Mouse (Mus musculus) heart, adult 18-20 months (tissue): ENCODE measurements around the gene C5ar2. TPM values are rescaled to one million over a fixed set of nuclear protein-coding genes. Genes with fewer than 3 reads are reported as not detected.

Source experiments
- DNase-seq, 2 experiments: peaks; one replicate each; pipeline ENCODE4 v3.0.0; 2021 to 2022; ENCODE audit warnings: mixed read lengths in 1 of 2
- total RNA-seq, 2 experiments: library from RNA; stranded (reverse); gene quantifications; 2 replicates each; pipeline ENCODE4 v1.2.3; 2021

Gene C5ar2
- total RNA-seq, 2 experiments from 2014 or later: 1.2 to 1.7 TPM

- DNase-seq: no peak
Measured at GRCm38 (mm10) chr7:16198540-16198939, 45.4 kb downstream of the C5ar2 start.

DNA sequence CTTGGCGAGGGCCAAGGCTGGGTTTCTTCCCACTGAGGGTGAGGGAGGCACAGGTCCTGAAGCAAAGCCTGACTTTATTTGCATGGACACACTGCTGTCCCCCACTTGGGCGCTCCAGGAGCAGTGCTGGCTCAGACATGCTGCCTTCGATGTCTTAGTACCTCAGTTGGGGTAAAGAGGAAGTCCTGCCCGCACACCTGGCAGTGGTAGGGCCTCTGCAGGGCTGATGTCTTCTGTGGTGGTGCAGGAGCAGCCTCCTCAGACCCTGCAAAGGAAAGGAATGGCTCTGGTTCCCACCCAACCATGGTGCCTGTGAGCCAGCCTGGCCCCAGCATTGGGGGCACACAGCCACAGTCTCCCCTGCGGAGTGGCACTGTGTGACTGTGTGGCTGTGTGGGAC, 46.8 kb downstream of the C5ar2 start:
- no peak for DNase-seq

GRCm38 (mm10) chr7:16196616-16197015, 47.3 kb downstream of the C5ar2 start:
- DNase-seq: no peak

- DNase-seq: no peak
Measured at GRCm38 (mm10) chr7:16193702-16194101, 50.3 kb downstream of the C5ar2 start.

- peak; percentile 66 to 90 for DNase-seq
Measured at GRCm38 (mm10) chr7:16192315-16192714, 51.6 kb downstream of the C5ar2 start.

GRCm38 (mm10) chr7:16187494-16187893, 56.5 kb downstream of the C5ar2 start:
- DNase-seq: no peak

Other genes with a start within 250 kb of the C5ar2 start
- 1 to 10 TPM; 4.2 to 5.9 TPM for gene Bicra, start 196.2 kb downstream of the C5ar2 start, total RNA-seq
- gene Zfp541, start 182.3 kb downstream of the C5ar2 start, total RNA-seq: not detected
- gene Napa, start 145.7 kb downstream of the C5ar2 start, total RNA-seq: 10 to 100 TPM; 88.7 to 99.1 TPM
- 10 to 100 TPM; 19.0 to 21.0 TPM for gene Kptn, start 124.3 kb downstream of the C5ar2 start, total RNA-seq
- gene Slc8a2, start 114.3 kb downstream of the C5ar2 start, total RNA-seq: under 1 TPM; 0.72 to 0.85 TPM
- gene Meis3, start 69.1 kb downstream of the C5ar2 start, total RNA-seq: 1 to 10 TPM; 4.8 to 6.1 TPM
- 1 to 10 TPM; 8.4 to 8.6 TPM for gene Dhx34, start 22.1 kb downstream of the C5ar2 start, total RNA-seq
- 1 to 10 TPM; 4.4 to 7.5 TPM for gene C5ar1, start 15.4 kb upstream of the C5ar2 start, total RNA-seq
- 10 to 100 TPM; 15.3 to 16.2 TPM for gene Inafm1, start 29.5 kb upstream of the C5ar2 start, total RNA-seq
- 10 to 100 TPM; 26.3 to 29.6 TPM for gene Ccdc9, start 42.6 kb upstream of the C5ar2 start, total RNA-seq
- 1 to 10 TPM; 3.8 to 5.6 TPM for gene Bbc3, start 64.2 kb upstream of the C5ar2 start, total RNA-seq
- gene Sae1, start 143.7 kb upstream of the C5ar2 start, total RNA-seq: 10 to 100 TPM; 37.3 to 40.6 TPM
- gene Zc3h4, start 156.8 kb upstream of the C5ar2 start, total RNA-seq: 10 to 100 TPM; 25.4 to 34.5 TPM
- 100 to 1,000 TPM in 1 of 2 experiments, 10 to 100 TPM in 1; 87.4 to 101 TPM for gene Tmem160, start 208.6 kb upstream of the C5ar2 start, total RNA-seq
- not detected for gene Npas1, start 233.6 kb upstream of the C5ar2 start, total RNA-seq